Mouse (Mus musculus): ENCODE measurements around the gene Clic6.

DNA sequence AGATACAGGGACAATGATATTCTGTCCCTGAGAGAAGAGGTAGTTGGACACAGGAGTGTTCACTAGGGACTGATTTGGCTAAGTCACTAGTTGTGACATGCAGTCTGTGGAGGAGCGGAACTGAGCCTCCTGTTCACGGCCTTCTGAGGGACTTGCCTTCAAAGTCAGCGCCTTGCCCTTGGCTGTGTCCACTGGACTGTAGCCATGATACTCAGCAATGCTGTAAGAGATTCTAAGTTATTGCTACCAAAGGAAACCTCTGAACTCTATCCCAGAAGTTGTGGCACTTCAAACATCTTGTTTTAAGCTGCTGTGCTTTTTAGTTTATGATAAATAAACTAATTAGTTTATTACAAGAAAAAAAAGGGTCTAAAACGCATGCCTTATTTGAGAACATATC lies 102.3 kb downstream of the Clic6 start:
- TF ChIP-seq POLR2A (IDR thresholded peaks at IDR 0.05; ENCODE audit: low read depth, low read length) = no peak
- TF ChIP-seq NRF1 (IDR thresholded peaks at IDR 0.05; ENCODE audit: low read depth, low read length) = no peak
- TF ChIP-seq MAX (IDR thresholded peaks at IDR 0.05; ENCODE audit: low read length) = no peak
- TF ChIP-seq ZMIZ1 (IDR thresholded peaks at IDR 0.05; ENCODE audit: low read depth, low read length) = no peak
- TF ChIP-seq TBP (conservative IDR thresholded peaks at IDR 0.05; ENCODE audit: low read depth, low read length) = no peak
- TF ChIP-seq EP300 (IDR thresholded peaks at IDR 0.05; ENCODE audit: low read length) = no peak
- no peak for TF ChIP-seq CTCF (conservative IDR thresholded peaks at IDR 0.05 in 1 of 2, IDR thresholded peaks at IDR 0.05 in 1 of 2; ENCODE audit: low read depth in 2 of 2, low read length in 2 of 2)
- no peak for TF ChIP-seq RAD21 (IDR thresholded peaks at IDR 0.05; ENCODE audit: low read depth, low read length)
- TF ChIP-seq RCOR1 (conservative IDR thresholded peaks at IDR 0.05; ENCODE audit: low read depth, low read length) = no peak
- no peak for TF ChIP-seq E2F4 (IDR thresholded peaks at IDR 0.05; ENCODE audit: insufficient replicate concordance, low read depth, low read length)
- TF ChIP-seq MYC (IDR thresholded peaks at IDR 0.05; ENCODE audit: low read depth, low read length) = no peak
- no peak for TF ChIP-seq MXI1 (IDR thresholded peaks at IDR 0.05; ENCODE audit: low read depth, low read length)
